10 mouse cellular contexts compared by ENCODE assay signal in the genomic region with DNA sequence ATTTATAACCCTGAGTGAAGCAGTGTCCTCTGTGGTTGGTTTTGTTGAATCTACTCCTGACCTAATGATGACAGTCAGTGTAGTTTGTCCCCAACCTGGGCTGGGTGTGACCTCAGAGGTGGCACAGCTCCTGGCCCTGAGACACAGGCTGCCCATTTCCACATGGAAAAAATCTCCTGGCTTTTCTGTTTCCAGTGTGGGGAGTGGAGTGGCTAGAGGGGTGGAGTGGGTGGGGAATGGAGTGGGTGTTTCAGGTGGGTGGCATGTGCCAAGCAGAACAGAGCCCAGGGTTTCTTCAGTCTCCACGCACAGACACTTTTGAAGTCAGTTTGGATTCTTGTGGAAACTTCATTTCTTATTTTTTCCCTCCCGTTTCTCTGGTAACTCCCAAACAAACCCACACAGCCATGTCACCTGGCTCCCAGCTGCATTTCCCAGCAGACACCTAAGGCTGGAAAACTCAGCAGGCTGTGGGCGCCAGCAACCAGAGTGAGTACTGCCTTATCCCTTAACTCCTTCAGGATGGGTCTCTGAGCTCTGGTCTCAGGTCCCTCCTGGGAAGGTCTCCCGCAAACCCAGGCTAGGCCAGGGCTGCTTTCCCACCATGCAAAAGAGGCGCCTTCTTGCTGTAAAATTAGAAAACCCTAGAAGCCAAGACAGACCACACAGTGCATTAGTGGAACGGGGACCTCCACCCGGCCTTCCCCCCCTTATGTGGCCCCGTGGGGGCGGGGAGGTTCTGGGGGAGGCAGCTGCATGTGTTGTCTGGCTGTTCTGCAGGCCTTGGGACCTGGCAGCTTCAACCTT. TPM values are rescaled to one million over a fixed set of nuclear protein-coding genes. Genes with fewer than 3 reads are reported as not detected.
DNase-seq lines count a peak whose midpoint lies in the region; ATAC-seq lines count a peak whose summit lies in the region.
"Had no signal": no experiment of that assay in that cellular context is flagged by ENCODE, and none has a peak within 500 bp of the region (broad histone marks: within the 10 kb centered on the region; RNA-seq: fewer than 3 reads in every experiment).

No protein-coding gene starts in this region.

- H3K4me1 ChIP-seq in intestine, embryonic 15.5 days (replicated peaks): peaks cover 7% of the 10 kb centered on the region; the same call in 1 of the 2 replicates
- H3K4me1 ChIP-seq: neural tube, embryonic 13.5 days had no signal

- H3K4me3 ChIP-seq in intestine, embryonic 15.5 days (replicated peaks): no peak overlapping the region
- H3K4me3 ChIP-seq: neural tube, embryonic 13.5 days had no signal

- peak; percentile 28 to 52 for DNase-seq in left cerebral cortex, adult 18-20 months (ENCODE audit: low spot score in 2 of 2)
- DNase-seq in left cerebral cortex, postnatal 4 days: no peak
- DNase-seq in forelimb bud, embryonic 11.5 days (ENCODE audit: low read depth, low spot score): peak; percentile 29
- DNase-seq in skeletal muscle tissue, adult 2 months (ENCODE audit: low read depth, low spot score): peak; percentile 68
- no peak for DNase-seq in cerebellum, adult 9-11 months
- no peak for DNase-seq in thymus, postnatal 10 days (ENCODE audit: low spot score in 2 of 2)

- peak; percentile 93 for ATAC-seq in intestine, embryonic 15.5 days
- ATAC-seq in erythroblast, adult 5-6 weeks (replicated peaks; ENCODE audit: low FRiP score, poor library complexity, severe bottlenecking): no peak
- ATAC-seq: Patski had no signal

- 0 out of 2 replicates have a peak overlapping the region, but pooled peaks have one; percentile 6 for H3K9ac ChIP-seq in intestine, embryonic 15.5 days
- H3K9ac ChIP-seq: neural tube, embryonic 13.5 days had no signal

- intact Hi-C loops in left cerebral cortex, postnatal 4 days (cut with DNase I): no loop called here

- H3K9me3 ChIP-seq in intestine, embryonic 15.5 days: no peaks in the 10 kb centered on the region
- H3K9me3 ChIP-seq: neural tube, embryonic 13.5 days had no signal

- no peak overlapping the region for H3K4me2 ChIP-seq in intestine, embryonic 15.5 days (replicated peaks)
- H3K4me2 ChIP-seq: neural tube, embryonic 13.5 days had no signal

- peak overlapping the region; percentile 93 for H3K27ac ChIP-seq in intestine, embryonic 15.5 days

- no peaks in the 10 kb centered on the region for H3K27me3 ChIP-seq in intestine, embryonic 15.5 days (replicated peaks)
- H3K27me3 ChIP-seq: neural tube, embryonic 13.5 days; Patski had no signal

- WGBS in intestine, embryonic 15.5 days: 42% methylated on average over 9 of the region's 9 CpGs

- no peaks in the 10 kb centered on the region for H3K36me3 ChIP-seq in intestine, embryonic 15.5 days
- H3K36me3 ChIP-seq: neural tube, embryonic 13.5 days had no signal

RNA-seq across cellular contexts. Expression of a gene that starts 19.4 kb away (rescaled TPM):
- 10 to 100 TPM in 1 of 2 experiments, 1 to 10 TPM in 1; 9.3 to 16.1 TPM for total RNA-seq in left cerebral cortex, adult 18-20 months (2021)
- total RNA-seq in left cerebral cortex, postnatal 4 days (2021): 10 to 100 TPM; 16.7 to 17.4 TPM
- 274 and 282 TPM in 2 replicates for polyA plus RNA-seq in intestine, embryonic 15.5 days (2015; fragmentation: Nextera tagmentation; extraction: Ambion mirVana)
- 0.84 TPM in 1 of 2 replicates, not detected in the other for total RNA-seq in erythroblast, adult 5-6 weeks (2015; ENCODE audit: low replicate concordance)
- 0.14 TPM in 1 of 2 replicates, not detected in the other for total RNA-seq in erythroblast, adult 5-6 weeks (2017; ENCODE audit: low replicate concordance)

Comparison
In these comparisons a context has a peak if more than half of its experiments do, and no peak if none do; other contexts are left out.
1. DNase-seq: peak in left cerebral cortex, adult 18-20 months (2 of 2), forelimb bud, embryonic 11.5 days (single experiment) and skeletal muscle tissue, adult 2 months (single experiment); none in left cerebral cortex, postnatal 4 days (single experiment), cerebellum, adult 9-11 months (single experiment) and thymus, postnatal 10 days (0 of 2).
2. RNA of a gene that starts 19.4 kb away (total RNA-seq): 16.7 to 17.4 TPM in left cerebral cortex, postnatal 4 days and 9.3 to 16.1 TPM in left cerebral cortex, adult 18-20 months; 0.14 to 0.84 TPM in erythroblast, adult 5-6 weeks; every median in the first group is over 4 times any median in the second.